Mouse (Mus musculus): ENCODE results near the gene Trio. TPM values are rescaled to one million over a fixed set of nuclear protein-coding genes. Genes with fewer than 3 reads are reported as not detected.

Gene Trio
- polyA plus RNA-seq, 1 experiment from 2014 or later = 103 TPM

- no peak for TF ChIP-seq CTCF (IDR thresholded peaks at IDR 0.05)
- in situ Hi-C loops (cut with MboI; ENCODE audit: low pct_unique_long_range_greater_than_20kb) = no loop called here
- H3K27me3 ChIP-seq = no peaks in the 10 kb centered on the region
- CTCF ChIA-PET = interaction anchor here (1.3 to 4.0 kb wide), 3 partner anchors 9 to 62 kb away, joined by 3 to 15 read pairs (median 5); no protein-coding TSS in a partner anchor
- DNase-seq (ENCODE audit: low read depth, low spot score) (no peak), ATAC-seq (no peak)
- POLR2A ChIA-PET = no interaction called here
These were observed 210.8 kb downstream of the Trio start for GRCm38 (mm10) chr15:27814677-27815391.

- TF ChIP-seq CTCF (IDR thresholded peaks at IDR 0.05) = no peak
- no peak for ATAC-seq
- POLR2A ChIA-PET = no interaction called here
- in situ Hi-C loops (cut with MboI; ENCODE audit: low pct_unique_long_range_greater_than_20kb) = no loop called here
- no peak for DNase-seq (ENCODE audit: low read depth, low spot score)
- CTCF ChIA-PET = no interaction called here
- no peaks in the 10 kb centered on the region for H3K27me3 ChIP-seq
These were observed 214.7 kb downstream of the Trio start for GRCm38 (mm10) chr15:27810793-27811488.

GRCm38 (mm10) chr15:27810262-27810661 lies 215.4 kb downstream of the Trio start:
- DNase-seq (ENCODE audit: low read depth, low spot score) (no peak), ATAC-seq (no peak)
- in situ Hi-C loops (cut with MboI; ENCODE audit: low pct_unique_long_range_greater_than_20kb) = no loop called here
- no peak for TF ChIP-seq CTCF (IDR thresholded peaks at IDR 0.05)
- POLR2A ChIA-PET = interaction anchor here (1.0 kb wide), 1 partner anchor 9 kb away, joined by 3 read pairs; no protein-coding TSS in a partner anchor
- CTCF ChIA-PET = interaction anchor here (0.9 to 1.4 kb wide), 4 partner anchors 9 to 52 kb away, joined by 3 to 4 read pairs (median 4); no protein-coding TSS in a partner anchor
- no peaks in the 10 kb centered on the region for H3K27me3 ChIP-seq

- in situ Hi-C loops (cut with MboI; ENCODE audit: low pct_unique_long_range_greater_than_20kb) = no loop called here
- POLR2A ChIA-PET = interaction anchor here (1.0 to 1.5 kb wide), 2 partner anchors 9 to 22 kb away, joined by 3 to 4 read pairs; no protein-coding TSS in a partner anchor
These were observed 216.9 kb downstream of the Trio start for GRCm38 (mm10) chr15:27808596-27809276.

GRCm38 (mm10) chr15:27806219-27806618 lies 219.4 kb downstream of the Trio start:
- ATAC-seq = no peak
- no peaks in the 10 kb centered on the region for H3K27me3 ChIP-seq
- no peak for TF ChIP-seq CTCF (IDR thresholded peaks at IDR 0.05)
- in situ Hi-C loops (cut with MboI; ENCODE audit: low pct_unique_long_range_greater_than_20kb) = no loop called here
- ChIA-PET POLR2A (no interaction called here), CTCF (interaction anchor here (1.3 kb wide), 1 partner anchor 40 kb away, joined by 3 read pairs; no protein-coding TSS in a partner anchor)
- DNase-seq (ENCODE audit: low read depth, low spot score) = no peak

More at GRCm38 (mm10) chr15:27808596-27809276, 216.9 kb downstream of the Trio start:
- no peaks in the 10 kb centered on the region for H3K27me3 ChIP-seq
- DNase-seq (ENCODE audit: low read depth, low spot score) (no peak), ATAC-seq (no peak)
- TF ChIP-seq CTCF (IDR thresholded peaks at IDR 0.05) = no peak
- CTCF ChIA-PET = interaction anchor here (0.9 to 1.4 kb wide), 4 partner anchors 9 to 17 kb away, joined by 3 to 4 read pairs (median 3); no protein-coding TSS in a partner anchor

- no peaks in the 10 kb centered on the region for H3K27me3 ChIP-seq
- ATAC-seq = no peak
- DNase-seq (ENCODE audit: low read depth, low spot score) = no peak
- TF ChIP-seq CTCF (IDR thresholded peaks at IDR 0.05) = no peak
- ChIA-PET CTCF (interaction anchor here (1.3 kb wide), 1 partner anchor 39 kb away, joined by 3 read pairs; no protein-coding TSS in a partner anchor), POLR2A (no interaction called here)
- in situ Hi-C loops (cut with MboI; ENCODE audit: low pct_unique_long_range_greater_than_20kb) = no loop called here
These were observed 220.0 kb downstream of the Trio start for GRCm38 (mm10) chr15:27805654-27806053.

- TF ChIP-seq CTCF (IDR thresholded peaks at IDR 0.05) = no peak
- DNase-seq (ENCODE audit: low read depth, low spot score) (no peak), ATAC-seq (no peak)
- in situ Hi-C loops (cut with MboI; ENCODE audit: low pct_unique_long_range_greater_than_20kb) = no loop called here
- ChIA-PET POLR2A (no interaction called here), CTCF (interaction anchor here (0.9 to 1.8 kb wide), 2 partner anchors 16 to 52 kb away, joined by 3 to 6 read pairs; no protein-coding TSS in a partner anchor)
- no peaks in the 10 kb centered on the region for H3K27me3 ChIP-seq
These were observed 221.2 kb downstream of the Trio start for GRCm38 (mm10) chr15:27804447-27804846.

GRCm38 (mm10) chr15:27803568-27804345 lies 221.9 kb downstream of the Trio start:
- H3K27me3 ChIP-seq = no peaks in the 10 kb centered on the region
- TF ChIP-seq CTCF (IDR thresholded peaks at IDR 0.05) = no peak
- in situ Hi-C loops (cut with MboI; ENCODE audit: low pct_unique_long_range_greater_than_20kb) = no loop called here
- POLR2A ChIA-PET = no interaction called here
- CTCF ChIA-PET = interaction anchor here (0.9 to 1.8 kb wide), 2 partner anchors 15 to 52 kb away, joined by 3 to 6 read pairs; no protein-coding TSS in a partner anchor
- DNase-seq (ENCODE audit: low read depth, low spot score) (no peak), ATAC-seq (no peak)

GRCm38 (mm10) chr15:27802243-27802642 lies 223.4 kb downstream of the Trio start:
- in situ Hi-C loops (cut with MboI; ENCODE audit: low pct_unique_long_range_greater_than_20kb) = no loop called here
- H3K27me3 ChIP-seq = no peaks in the 10 kb centered on the region
- no peak for TF ChIP-seq CTCF (IDR thresholded peaks at IDR 0.05)
- CTCF ChIA-PET = interaction anchor here (0.9 to 1.2 kb wide), 5 partner anchors 9 to 50 kb away, joined by 3 to 5 read pairs (median 3); no protein-coding TSS in a partner anchor
- no peak for DNase-seq (ENCODE audit: low read depth, low spot score)
- POLR2A ChIA-PET = interaction anchor here (1.1 kb wide), 1 partner anchor 21 kb away, joined by 4 read pairs; no protein-coding TSS in a partner anchor
- ATAC-seq = peak; percentile 63
